Mouse (Mus musculus): ENCODE results near the gene Anapc10. TPM values are rescaled to one million over a fixed set of nuclear protein-coding genes. Genes with fewer than 3 reads are reported as not detected.

The Anapc10 gene
- polyA plus RNA-seq, 1 experiment from 2014 or later: 14.5 TPM

GRCm38 (mm10) chr8:79692531-79692930 lies 19.1 kb upstream of the Anapc10 start:
- Histone ChIP-seq H3K4me1 (ENCODE audit: insufficient read depth) (no peaks in the 10 kb centered on the region), H3K27ac (ENCODE audit: low read depth) (no peak overlapping the region), H3K9ac (replicated peaks) (no peak overlapping the region), H3K36me3 (replicated peaks; ENCODE audit: insufficient read depth, low read length) (peaks cover 48% of the 10 kb centered on the region), H3K4me2 (ENCODE audit: low read depth, low read length) (no peak overlapping the region), H3K9me3 (ENCODE audit: low read length) (no peaks in the 10 kb centered on the region), H3K27me3 (ENCODE audit: insufficient read depth, low read length) (no peaks in the 10 kb centered on the region), H3K4me3 (ENCODE audit: low read depth, low read length) (no peak overlapping the region)
- WGBS (ENCODE audit: insufficient replicate concordance): 77% methylated on average over 2 of the region's 2 CpGs
- DNase-seq (no peak), ATAC-seq (no peak)
- TF ChIP-seq CTCF (IDR thresholded peaks at IDR 0.05; ENCODE audit: low read depth) (no peak), EP300 (IDR thresholded peaks at IDR 0.05; ENCODE audit: low read depth) (no peak)

GRCm38 (mm10) chr8:79706687-79707086 lies 4.9 kb upstream of the Anapc10 start:
- TF ChIP-seq CTCF (IDR thresholded peaks at IDR 0.05; ENCODE audit: low read depth) (no peak), EP300 (IDR thresholded peaks at IDR 0.05; ENCODE audit: low read depth) (no peak)
- Histone ChIP-seq H3K9ac (replicated peaks) (no peak overlapping the region), H3K4me3 (ENCODE audit: low read depth, low read length) (no peak overlapping the region), H3K27me3 (ENCODE audit: insufficient read depth, low read length) (no peaks in the 10 kb centered on the region), H3K9me3 (ENCODE audit: low read length) (no peaks in the 10 kb centered on the region), H3K4me1 (ENCODE audit: insufficient read depth) (peaks cover 2% of the 10 kb centered on the region; the same call in 1 of the 2 replicates), H3K27ac (ENCODE audit: low read depth) (no peak overlapping the region), H3K36me3 (replicated peaks; ENCODE audit: insufficient read depth, low read length) (peaks cover 39% of the 10 kb centered on the region), H3K4me2 (ENCODE audit: low read depth, low read length) (no peak overlapping the region)
- ATAC-seq (no peak), DNase-seq (no peak)
- 89% methylated on average over 3 of the region's 3 CpGs for WGBS (ENCODE audit: insufficient replicate concordance)

- Histone ChIP-seq H3K36me3 (replicated peaks; ENCODE audit: insufficient read depth, low read length) (peaks cover 8% of the 10 kb centered on the region), H3K9me3 (ENCODE audit: low read length) (no peaks in the 10 kb centered on the region), H3K4me2 (ENCODE audit: low read depth, low read length) (peak overlapping the region; percentile 82), H3K4me3 (ENCODE audit: low read depth, low read length) (no peak overlapping the region), H3K27ac (ENCODE audit: low read depth) (no peak overlapping the region), H3K9ac (replicated peaks) (no peak overlapping the region), H3K27me3 (ENCODE audit: insufficient read depth, low read length) (no peaks in the 10 kb centered on the region), H3K4me1 (ENCODE audit: insufficient read depth) (peaks cover 8% of the 10 kb centered on the region)
- TF ChIP-seq EP300 (IDR thresholded peaks at IDR 0.05; ENCODE audit: low read depth): no peak
- no peak for TF ChIP-seq CTCF (IDR thresholded peaks at IDR 0.05; ENCODE audit: low read depth)
- WGBS (ENCODE audit: insufficient replicate concordance): 45% methylated on average over 6 of the region's 6 CpGs
- ATAC-seq: no peak
- no peak for DNase-seq
Observed at GRCm38 (mm10) chr8:79712676-79713075, 1.1 kb downstream of the Anapc10 start.

GRCm38 (mm10) chr8:79721537-79721936 lies 9.9 kb downstream of the Anapc10 start:
- Histone ChIP-seq H3K4me2 (ENCODE audit: low read depth, low read length) (no peak overlapping the region), H3K4me3 (ENCODE audit: low read depth, low read length) (no peak overlapping the region), H3K9me3 (ENCODE audit: low read length) (no peaks in the 10 kb centered on the region), H3K4me1 (ENCODE audit: insufficient read depth) (no peaks in the 10 kb centered on the region), H3K9ac (replicated peaks) (no peak overlapping the region), H3K27me3 (ENCODE audit: insufficient read depth, low read length) (no peaks in the 10 kb centered on the region), H3K27ac (ENCODE audit: low read depth) (no peak overlapping the region), H3K36me3 (replicated peaks; ENCODE audit: insufficient read depth, low read length) (peaks cover 24% of the 10 kb centered on the region)
- TF ChIP-seq CTCF (IDR thresholded peaks at IDR 0.05; ENCODE audit: low read depth) (no peak), EP300 (IDR thresholded peaks at IDR 0.05; ENCODE audit: low read depth) (no peak)
- DNase-seq: no peak
- no peak for ATAC-seq

- no peak overlapping the region for H3K9ac ChIP-seq (replicated peaks)
- no peak for DNase-seq
- H3K27ac ChIP-seq (ENCODE audit: low read depth): no peak overlapping the region
- H3K4me1 ChIP-seq (ENCODE audit: insufficient read depth): no peaks in the 10 kb centered on the region
- H3K4me2 ChIP-seq (ENCODE audit: low read depth, low read length): no peak overlapping the region
- H3K4me3 ChIP-seq (ENCODE audit: low read depth, low read length): no peak overlapping the region
- H3K27me3 ChIP-seq (ENCODE audit: insufficient read depth, low read length): no peaks in the 10 kb centered on the region
- no peaks in the 10 kb centered on the region for H3K9me3 ChIP-seq (ENCODE audit: low read length)
- ATAC-seq: no peak
- H3K36me3 ChIP-seq (replicated peaks; ENCODE audit: insufficient read depth, low read length): peaks cover 20% of the 10 kb centered on the region
- TF ChIP-seq EP300 (IDR thresholded peaks at IDR 0.05; ENCODE audit: low read depth) (no peak), CTCF (IDR thresholded peaks at IDR 0.05; ENCODE audit: low read depth) (no peak)
Observed at GRCm38 (mm10) chr8:79723308-79723707, 11.7 kb downstream of the Anapc10 start.

- 51% methylated on average over 3 of the region's 3 CpGs for WGBS (ENCODE audit: insufficient replicate concordance)
- TF ChIP-seq CTCF (IDR thresholded peaks at IDR 0.05; ENCODE audit: low read depth): no peak
- TF ChIP-seq EP300 (IDR thresholded peaks at IDR 0.05; ENCODE audit: low read depth): no peak
- Histone ChIP-seq H3K27me3 (ENCODE audit: insufficient read depth, low read length) (no peaks in the 10 kb centered on the region), H3K36me3 (replicated peaks; ENCODE audit: insufficient read depth, low read length) (peaks cover 22% of the 10 kb centered on the region), H3K9ac (replicated peaks) (no peak overlapping the region), H3K9me3 (ENCODE audit: low read length) (no peaks in the 10 kb centered on the region), H3K4me1 (ENCODE audit: insufficient read depth) (no peaks in the 10 kb centered on the region), H3K4me3 (ENCODE audit: low read depth, low read length) (no peak overlapping the region), H3K27ac (ENCODE audit: low read depth) (no peak overlapping the region), H3K4me2 (ENCODE audit: low read depth, low read length) (no peak overlapping the region)
- ATAC-seq (no peak), DNase-seq (no peak)
Observed at GRCm38 (mm10) chr8:79724589-79724988, 13.0 kb downstream of the Anapc10 start.

GRCm38 (mm10) chr8:79727900-79728299 lies 16.3 kb downstream of the Anapc10 start:
- Histone ChIP-seq H3K27ac (ENCODE audit: low read depth) (no peak overlapping the region), H3K9me3 (ENCODE audit: low read length) (no peaks in the 10 kb centered on the region), H3K27me3 (ENCODE audit: insufficient read depth, low read length) (no peaks in the 10 kb centered on the region), H3K4me1 (ENCODE audit: insufficient read depth) (no peaks in the 10 kb centered on the region), H3K9ac (replicated peaks) (no peak overlapping the region), H3K36me3 (replicated peaks; ENCODE audit: insufficient read depth, low read length) (peaks cover 16% of the 10 kb centered on the region), H3K4me3 (ENCODE audit: low read depth, low read length) (no peak overlapping the region), H3K4me2 (ENCODE audit: low read depth, low read length) (no peak overlapping the region)
- ATAC-seq: no peak
- TF ChIP-seq EP300 (IDR thresholded peaks at IDR 0.05; ENCODE audit: low read depth): no peak
- TF ChIP-seq CTCF (IDR thresholded peaks at IDR 0.05; ENCODE audit: low read depth): 0 out of 2 replicates have a peak, but pooled peaks have one; percentile 5
- no peak for DNase-seq
- 83% methylated on average over 1 of the region's 1 CpGs for WGBS (ENCODE audit: insufficient replicate concordance)
